Mouse (Mus musculus) liver, postnatal 0 days (tissue): Measurements from ENCODE around the gene Lhfp.

Source experiments
- CTCF ChIP-seq: sonication (generic); IDR thresholded peaks from 2 replicates; pipeline ENCODE4 v1.5.1; 2016; ENCODE audit warnings: antibody characterized with exemption, low read depth
- EP300 ChIP-seq: IDR thresholded peaks from 2 replicates; pipeline ENCODE4 v1.6.1; 2016; ENCODE audit warnings: antibody characterized with exemption, low read depth, mild to moderate bottlenecking

GRCm38 (mm10) chr3:53149625-53150320 lies 108.4 kb downstream of the Lhfp start:
- TF ChIP-seq CTCF (no peak), EP300 (no peak)
